Mouse (Mus musculus): ENCODE measurements at regions not wholly inside any gene's neighbourhood (a gene's known extent, or its start where the extent isn't known, plus 50 kb on each side); places are given as distances from the start of the nearest gene placed in this dataset.

GRCm38 (mm10) chr14:67139674-67140073 lies 1130.7 kb upstream of the Gulo start:
- no peak for DNase-seq

DNA sequence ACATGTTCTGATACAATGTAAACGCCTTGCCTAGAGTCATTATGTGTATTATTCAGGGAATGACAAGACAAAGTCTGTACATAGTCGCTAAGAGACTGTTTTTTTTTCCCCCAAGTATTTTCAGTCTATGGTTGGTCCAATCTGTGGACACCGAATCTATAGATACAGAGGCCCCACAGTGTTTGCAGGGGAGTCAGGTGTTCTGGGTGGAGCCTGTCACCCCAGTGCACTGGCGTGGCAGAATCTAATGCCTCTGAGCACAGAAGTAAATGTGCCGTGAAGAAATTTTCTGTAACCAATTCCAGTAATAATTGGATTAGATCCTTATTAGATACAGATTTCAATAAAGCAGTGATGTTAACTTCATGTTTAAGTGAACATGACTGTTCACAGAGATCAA lies 1130.1 kb upstream of the Gulo start:
- DNase-seq = no peak

DNA sequence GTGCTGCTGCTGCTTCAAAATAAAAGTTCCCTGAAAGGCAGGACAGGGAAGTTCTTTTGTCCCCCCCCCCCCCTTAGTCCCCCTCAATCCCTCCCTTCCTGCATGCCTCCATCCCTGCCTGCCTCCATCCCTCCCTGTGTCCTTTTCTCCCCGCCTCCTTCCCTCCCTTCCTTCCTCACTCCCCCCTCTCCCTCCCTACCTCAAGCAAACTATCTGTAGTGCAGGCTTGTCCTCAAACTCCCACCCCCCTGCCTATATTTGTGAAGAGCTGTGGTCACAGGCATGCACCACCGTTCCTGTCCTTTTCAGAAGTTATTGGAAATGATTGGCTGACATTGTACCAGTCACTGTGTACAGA lies 1127.1 kb upstream of the Gulo start:
- DNase-seq = no peak

DNA sequence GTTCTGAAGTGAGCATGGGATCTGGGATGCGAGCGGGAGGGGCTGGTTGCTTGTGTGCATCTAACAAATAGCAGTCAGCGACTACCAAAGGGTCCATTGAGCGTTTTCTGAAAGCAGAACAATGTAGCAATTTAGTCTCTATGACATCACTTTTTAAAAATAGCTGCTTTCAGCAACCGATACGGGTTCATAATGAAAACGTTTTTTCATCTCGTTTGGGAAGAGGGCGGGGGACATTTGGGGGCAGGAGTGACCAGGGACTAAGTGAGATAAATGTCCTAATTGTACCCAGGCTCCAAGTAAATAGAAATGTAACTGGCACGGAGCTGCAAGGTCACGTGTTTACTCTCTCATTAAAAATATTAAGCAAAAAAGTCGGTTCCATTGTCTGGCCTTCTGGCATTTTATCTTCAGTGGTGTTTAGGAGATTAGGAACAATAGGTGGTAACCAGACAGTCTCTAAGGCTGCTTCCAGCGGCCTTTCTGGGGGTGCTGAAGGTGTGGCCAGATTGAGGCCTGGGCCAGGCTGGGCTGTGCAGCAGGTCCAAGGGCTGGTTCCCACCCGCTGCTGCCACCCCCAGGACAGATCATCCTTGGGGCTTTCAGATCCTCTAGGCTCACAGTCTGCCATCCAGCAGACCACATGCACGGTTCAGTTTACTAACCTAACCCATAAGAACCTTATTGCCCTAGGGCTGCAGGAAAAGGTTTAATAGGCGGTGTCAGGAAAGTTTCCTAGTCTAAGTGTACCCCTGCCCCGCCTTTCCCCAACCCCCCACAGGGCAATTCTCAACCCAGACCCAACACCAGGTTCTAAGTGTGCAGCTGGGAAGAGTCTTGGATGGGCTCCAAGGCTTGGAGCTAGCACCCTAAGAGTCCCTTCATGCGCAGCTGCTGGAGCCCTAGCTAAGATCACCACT lies 1126.5 kb upstream of the Gulo start:
- peak; percentile 51 for DNase-seq

DNA sequence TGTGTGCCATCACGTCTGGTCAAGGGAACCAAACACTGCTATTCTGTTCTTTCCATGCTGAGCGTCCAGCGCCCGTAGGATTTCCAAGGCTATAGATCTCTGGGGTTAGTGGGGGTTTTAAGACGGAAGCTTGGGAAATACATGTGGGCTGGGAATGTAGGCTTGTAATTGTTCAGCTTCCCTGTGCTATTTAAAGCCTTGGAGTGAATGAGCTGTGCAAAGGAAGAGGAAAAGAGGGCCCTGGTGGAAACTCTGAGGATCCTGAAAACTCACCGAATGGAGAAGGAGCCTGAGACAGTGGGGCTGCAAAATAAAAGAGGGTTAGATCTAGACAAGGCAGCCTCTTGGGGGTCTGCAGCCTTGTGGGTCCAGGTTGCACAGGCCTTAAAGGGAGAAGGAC lies 1124.2 kb upstream of the Gulo start:
- DNase-seq = no peak

- DNase-seq = no peak
Observed at GRCm38 (mm10) chr14:67127118-67127517, 1118.1 kb upstream of the Gulo start.

DNA sequence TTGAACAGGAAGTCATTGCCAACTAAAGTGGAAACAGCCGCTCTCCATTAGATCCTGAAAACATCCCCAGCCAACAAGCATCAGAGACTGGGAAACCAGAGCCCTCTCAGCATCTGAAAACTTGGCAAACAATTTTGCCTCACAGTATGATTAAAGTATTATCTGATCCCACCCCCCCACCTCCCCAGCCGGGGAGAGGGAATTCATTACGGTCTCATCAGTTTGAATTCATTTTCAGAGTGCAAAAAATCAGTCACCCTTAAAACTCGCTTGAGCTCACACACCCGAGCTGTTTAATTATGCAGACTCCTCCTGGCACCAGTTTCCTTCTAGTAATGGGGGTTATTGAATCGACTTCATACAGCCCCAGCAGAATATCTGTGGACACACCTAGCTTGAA lies 1117.2 kb upstream of the Gulo start:
- no peak for DNase-seq

DNA sequence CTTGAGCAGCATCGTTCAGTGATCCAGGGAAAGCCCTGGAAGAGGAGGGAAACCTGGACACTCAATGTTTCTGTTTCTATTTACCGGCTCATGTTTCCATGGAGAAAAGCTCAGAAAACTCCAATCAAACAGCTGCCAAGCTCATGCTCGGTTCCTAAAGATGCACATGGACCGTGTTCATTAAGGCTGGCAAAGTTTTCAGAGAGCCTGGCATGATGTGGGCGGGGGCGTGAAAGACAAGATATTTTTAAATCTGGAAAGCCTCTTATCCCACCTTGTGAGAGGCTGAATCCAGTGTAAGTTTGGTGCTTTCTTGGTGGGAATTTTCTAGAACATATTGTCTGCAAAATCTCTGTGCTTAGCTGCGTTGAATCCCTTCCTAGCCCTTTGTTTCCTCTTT lies 1114.3 kb upstream of the Gulo start:
- no peak for DNase-seq
